Mouse (Mus musculus) 3T3-L1 (cell line): Measurements from ENCODE around the gene Mrgprd.
A peak's percentile ranks its signal among the peaks of the same experiment; 100 is the strongest.

Experiments
- DNase-seq: peaks from one replicate; pipeline ENCODE4 v3.0.0-alpha.2; 2015; ENCODE audit warnings: low read depth, low spot score

Mrgprd gene

DNA sequence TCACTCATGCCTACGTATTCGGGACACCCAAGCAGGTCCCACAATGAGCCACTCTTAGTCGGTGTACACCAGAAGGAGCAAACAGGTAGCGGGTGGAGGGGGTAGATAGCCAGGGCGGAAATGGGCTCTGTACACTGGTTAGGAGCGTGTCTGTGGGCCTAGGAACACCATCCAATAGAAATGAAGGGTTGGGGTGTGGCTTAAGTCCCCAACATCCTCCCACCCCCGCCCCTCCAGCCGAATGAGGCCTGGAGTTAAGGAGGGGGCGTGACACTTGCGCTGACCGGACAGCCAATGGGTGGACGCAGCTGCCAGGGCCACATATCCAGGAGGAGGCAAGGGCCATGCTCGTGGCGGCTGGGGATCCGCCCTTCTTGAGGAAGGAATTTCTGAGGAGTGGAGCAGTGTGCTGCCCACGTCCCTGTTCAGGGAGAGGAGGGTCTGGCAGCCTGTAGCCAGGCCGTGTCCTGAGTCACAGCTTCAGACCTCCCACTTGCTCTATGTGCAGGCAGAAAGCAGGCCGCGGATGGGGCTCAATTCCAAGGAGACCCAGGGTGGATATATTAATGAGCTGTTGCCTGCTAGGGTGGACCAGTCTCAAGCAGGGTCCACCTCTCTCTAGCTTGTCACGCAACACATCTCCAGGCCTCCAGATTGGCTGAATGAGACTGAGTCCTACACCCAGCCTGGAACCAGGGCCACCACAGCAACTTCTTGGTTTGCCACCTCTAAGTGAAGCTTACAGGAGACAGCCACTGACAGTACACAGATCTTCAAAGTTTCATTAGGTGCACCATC, 11.9 kb upstream of the Mrgprd start:
- DNase-seq, result peak; percentile 85

DNA sequence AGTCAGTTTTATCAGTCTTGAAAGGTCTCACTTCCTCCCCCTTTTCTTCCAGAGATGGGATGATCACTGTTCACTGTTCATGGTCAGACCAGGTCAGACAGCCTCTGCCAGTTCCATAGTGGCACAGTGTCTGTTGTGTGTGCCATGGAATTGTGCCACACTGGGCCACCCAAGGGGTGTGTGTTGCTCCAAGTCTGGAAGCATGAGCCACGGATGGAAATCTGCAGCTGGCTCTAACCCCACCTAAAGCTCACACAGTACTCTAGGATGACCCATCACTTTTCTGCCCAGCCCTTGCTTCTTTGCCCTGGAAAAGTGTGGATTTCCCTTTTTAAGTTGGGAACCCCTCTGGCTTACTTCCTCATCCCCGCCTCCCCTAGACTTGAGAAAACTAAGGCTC, 10.5 kb upstream of the Mrgprd start:
- DNase-seq, result no peak

DNA sequence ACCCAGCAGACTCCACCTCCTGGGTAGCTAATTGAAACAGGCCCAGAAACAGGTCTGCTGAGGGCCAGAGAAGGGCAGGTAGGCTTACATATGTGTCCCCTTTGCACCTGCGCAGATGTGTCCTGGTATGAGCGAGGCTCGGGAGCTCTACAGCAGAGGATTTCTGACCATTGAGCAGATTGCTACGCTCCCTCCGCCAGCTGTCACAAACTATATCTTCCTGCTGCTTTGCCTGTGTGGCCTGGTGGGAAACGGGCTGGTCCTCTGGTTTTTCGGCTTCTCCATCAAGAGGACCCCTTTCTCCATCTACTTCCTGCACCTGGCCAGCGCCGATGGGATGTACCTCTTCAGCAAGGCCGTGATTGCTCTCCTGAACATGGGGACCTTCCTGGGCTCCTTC, 7.0 kb upstream of the Mrgprd start:
- no peak for DNase-seq

DNA sequence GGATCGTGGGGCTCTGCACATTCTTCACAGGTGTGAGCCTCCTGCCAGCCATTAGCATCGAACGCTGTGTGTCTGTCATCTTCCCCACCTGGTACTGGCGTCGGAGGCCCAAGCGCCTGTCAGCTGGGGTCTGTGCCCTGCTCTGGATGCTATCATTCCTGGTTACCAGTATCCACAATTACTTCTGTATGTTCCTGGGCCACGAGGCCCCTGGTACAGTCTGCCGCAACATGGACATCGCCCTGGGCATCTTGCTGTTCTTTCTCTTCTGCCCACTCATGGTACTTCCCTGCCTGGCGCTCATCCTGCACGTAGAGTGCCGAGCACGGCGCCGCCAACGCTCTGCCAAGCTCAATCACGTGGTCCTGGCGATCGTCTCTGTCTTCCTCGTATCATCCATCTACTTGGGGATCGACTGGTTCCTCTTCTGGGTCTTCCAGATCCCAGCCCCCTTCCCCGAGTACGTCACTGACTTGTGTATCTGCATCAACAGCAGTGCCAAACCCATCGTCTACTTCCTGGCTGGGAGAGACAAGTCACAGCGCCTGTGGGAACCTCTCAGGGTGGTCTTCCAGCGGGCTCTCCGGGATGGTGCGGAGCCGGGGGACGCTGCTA, 6.5 kb upstream of the Mrgprd start:
- no peak for DNase-seq

DNA sequence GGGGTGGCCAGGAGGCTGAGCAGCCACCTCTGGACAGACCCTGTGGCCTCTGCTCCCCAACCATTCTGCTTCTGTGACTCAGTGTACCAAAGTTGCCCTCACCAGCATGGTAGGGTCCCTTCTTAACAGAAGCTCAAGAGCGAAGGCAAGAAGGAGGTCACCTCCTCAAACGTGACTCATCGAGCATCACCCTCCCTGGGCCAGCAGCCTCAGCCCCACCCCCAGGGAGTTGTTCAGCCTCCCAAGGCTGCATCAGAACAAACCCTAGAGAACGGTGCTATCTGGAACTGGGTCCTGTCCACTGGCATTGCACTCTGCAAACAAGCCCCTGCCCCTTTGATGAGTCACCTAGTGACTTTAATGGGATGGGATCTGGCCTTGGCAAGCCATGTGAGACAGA, 5.8 kb upstream of the Mrgprd start:
- peak; percentile 67 for DNase-seq

DNA sequence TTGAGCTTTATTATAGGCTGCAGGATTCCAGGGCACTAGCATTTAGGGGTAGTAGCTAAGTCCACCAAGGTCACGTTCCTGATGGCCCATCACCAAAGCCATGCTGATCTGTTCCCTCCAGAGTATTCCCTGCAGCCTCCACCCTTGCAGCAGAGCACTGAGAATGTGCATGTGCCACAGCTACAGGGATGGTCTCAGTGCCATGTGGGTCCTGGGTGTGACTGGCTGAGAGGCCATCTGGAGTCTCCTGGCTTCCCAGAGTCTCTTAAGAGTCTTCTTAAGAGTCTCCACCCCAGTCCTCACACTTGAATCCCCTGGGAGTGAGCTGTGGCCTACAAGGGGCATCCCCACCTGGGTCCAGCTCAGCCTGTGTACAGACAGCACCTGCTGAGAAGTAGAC, 4.8 kb upstream of the Mrgprd start:
- no peak for DNase-seq

DNA sequence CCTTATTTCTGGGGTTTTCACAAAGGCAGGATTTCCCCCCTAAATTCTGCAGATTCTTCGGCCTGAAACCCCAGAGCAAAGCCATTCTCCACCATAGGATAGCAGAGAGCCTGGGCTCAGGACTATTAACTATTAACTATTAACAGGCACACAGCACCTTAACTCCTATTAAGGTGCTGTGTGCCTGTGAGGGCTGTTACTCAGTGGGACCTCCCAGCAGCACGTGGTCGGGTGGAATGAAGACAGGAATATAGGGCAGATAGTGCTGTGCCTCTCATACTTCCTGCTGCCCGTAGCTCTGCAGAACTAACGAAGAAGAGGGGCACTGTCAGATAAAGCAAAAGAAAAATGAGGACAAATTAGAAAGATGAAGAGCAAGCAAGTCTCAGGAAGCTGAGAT, 4.1 kb upstream of the Mrgprd start:
- no peak for DNase-seq

DNA sequence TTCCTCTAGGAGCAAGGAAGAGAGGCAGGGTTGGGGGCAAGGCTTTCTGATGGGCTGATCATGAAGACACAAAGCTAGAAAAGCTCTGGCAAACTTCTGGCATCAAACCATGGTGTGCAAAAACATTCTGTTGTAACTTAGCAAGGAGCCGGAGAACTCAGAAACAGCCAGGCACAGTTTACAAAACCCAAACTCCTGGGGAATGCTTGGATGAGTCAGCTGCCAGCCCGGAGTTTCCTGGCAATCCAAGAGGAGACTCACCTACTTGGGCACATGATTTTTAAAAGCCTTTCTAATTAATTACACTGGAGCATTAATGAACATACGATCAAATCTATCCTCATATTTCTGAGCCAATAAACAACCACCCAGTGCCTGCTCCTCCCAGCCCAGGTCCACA, 2.5 kb upstream of the Mrgprd start:
- peak; percentile 61 for DNase-seq

DNA sequence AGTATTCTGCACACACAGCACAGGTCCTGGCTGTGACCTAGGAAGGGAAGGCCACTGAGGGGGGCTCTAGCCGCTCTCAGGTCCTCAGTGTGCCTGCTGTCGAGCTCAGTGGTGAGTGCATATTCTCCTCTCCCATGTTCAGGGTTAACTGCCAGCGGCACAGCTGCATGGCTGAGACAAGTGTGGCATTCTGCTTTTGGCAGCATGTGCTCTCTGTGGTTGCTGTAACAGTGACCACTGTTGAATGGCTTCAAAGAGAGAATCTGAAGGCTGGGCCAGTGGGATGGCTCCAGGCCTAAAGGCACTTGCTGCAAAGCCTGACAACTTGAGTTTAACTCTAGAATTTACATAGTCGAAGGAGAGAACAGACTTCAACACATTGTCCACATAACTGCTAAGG, 2.9 kb downstream of the Mrgprd start:
- peak; percentile 45 for DNase-seq

DNA sequence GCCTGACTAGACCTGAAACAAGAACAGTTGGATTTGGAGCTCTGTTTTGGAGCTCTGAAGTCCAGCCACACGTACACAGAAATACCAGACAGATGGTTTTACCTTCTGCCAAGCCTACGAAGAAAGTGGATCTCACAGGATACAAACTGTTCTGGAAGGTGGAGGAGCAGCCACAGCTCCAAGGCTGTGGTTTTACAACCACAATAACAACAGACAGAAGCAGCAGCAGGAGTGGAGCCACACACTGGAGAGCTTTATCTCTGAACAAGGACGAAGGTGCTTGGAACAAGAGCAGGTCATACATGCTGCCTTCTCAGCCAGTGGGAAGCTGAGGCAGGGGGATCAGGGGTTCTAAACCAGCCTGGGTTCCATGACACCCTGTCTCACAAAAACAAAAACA, 4.8 kb downstream of the Mrgprd start:
- no peak for DNase-seq

DNA sequence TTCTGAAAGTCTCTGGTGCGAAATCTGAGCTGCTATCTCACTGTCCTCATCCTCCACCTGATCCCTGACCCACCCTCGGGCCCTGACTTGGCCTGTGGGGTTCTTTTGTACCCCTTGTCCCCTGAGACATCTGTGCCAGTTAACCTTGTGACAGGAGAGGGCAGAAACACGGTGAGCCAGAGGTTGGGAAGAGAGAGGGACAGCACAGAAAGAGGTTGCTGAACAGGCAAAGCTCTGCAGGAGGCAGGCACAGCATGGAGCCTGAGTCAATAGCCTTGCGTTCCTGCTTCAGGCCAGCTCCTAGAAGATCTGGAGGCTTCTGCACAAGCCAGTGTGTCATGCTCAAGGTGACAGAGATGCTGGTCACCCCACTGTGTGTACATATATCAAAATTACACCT, 9.0 kb downstream of the Mrgprd start:
- DNase-seq, result no peak

DNA sequence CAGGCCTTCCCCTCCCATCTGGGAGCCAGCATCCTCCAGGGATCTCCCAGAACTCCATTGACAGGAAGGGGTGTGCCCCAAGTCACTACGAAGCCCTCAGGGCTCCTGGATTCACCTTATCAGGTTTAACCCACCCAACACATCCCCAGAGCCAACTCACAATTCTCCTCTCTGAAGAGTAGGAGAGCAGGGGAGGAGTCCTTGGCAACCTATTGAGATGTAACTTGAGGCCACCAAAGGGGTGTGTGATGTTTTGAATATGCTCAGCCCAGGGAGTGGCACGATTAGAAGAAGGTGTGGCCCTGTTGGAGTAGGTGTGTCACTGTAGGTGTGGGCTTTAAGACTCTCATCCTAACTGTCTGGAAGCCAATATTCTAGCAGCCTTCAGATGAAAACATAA, 11.1 kb downstream of the Mrgprd start:
- DNase-seq, result no peak

DNA sequence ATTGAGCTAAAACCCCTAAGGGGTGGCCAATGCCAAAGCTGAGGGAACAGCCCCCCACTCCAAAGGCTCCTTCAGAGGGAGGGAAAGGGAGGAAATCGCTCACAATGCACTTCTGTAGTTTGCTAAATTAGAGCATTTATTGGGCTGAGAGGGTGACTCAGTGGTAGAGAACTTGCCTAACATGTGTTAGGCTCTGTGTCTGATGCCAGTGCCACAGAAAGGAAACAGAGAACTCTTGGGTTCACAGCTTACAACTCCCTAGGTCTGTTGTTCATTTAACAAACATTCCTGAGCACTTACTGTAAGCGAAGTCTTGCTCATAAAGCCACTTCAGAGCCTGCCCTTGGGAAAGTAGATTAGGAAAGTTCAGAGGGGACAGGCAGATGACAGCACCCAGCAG, 15.3 kb downstream of the Mrgprd start:
- peak; percentile 92 for DNase-seq

DNA sequence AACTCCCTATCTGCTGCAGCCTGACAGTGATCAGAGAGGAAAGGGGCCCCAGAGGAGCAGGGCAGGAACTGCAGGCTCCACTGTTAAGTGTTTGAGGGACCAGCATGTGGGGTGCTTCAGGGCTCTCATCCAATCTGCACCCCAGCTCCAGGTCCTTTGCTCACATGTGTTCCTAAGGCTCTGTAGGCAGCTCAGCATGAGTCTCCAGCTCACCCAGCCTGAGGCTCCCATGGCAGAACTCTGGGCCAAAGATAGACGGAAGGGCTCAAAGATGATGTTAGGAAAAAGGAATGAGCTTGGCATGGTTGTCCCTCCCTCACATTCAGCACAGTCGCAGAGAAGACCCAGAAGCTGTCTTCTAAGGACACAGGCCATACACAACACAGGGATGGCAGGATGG, 16.0 kb downstream of the Mrgprd start:
- peak; percentile 75 for DNase-seq

DNA sequence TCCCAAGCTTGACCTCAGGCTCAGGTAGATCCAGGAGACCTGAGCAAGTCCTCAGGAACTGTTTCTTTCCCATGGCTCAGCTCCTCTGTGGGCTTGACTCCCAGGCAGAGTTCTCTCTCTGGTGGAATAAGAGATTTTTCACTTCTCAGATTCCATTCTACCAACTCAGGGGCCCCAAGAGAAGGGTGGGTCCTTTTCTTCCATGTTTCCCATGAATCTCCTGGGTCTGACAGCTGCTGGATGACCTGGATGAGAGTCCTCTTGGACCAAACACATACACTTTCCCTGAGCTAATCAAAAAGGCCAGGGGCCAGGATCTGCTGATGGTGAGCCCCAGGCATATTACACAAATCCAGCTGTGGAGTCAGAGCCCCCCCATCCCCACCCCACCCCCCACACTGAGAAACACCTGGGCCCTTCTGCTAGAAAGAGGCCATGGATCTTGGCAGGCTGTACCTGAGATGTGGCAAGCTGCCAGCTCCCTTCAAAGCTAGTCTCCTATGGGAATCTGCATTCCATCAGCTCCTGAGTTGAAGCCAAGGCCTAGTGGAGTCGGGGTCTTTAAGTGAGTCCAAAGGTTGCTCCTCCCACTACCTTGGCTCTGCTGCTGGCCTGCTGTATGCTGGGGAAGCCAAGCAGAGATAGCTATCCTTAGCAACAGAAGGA, 17.9 kb downstream of the Mrgprd start:
- DNase-seq, result peak; percentile 66

DNA sequence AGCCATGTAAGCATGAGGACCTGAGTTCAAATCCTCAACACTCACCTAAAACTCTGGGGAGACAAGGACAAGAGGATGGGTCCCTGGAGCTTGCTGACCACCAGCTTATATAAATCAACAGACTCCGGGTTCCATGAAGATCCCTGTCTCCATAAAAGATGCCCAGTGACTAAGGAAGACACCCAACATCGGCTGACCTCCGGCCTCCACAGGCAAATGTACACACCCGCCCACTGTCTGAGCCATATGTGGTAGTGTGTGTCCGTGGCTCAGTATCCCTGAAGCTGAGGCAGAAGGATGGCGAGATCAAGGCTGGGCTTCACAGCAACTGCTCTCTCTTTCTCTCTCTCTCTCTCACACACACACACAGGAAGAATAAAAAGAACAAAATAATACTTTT, 19.3 kb downstream of the Mrgprd start:
- no peak for DNase-seq

DNA sequence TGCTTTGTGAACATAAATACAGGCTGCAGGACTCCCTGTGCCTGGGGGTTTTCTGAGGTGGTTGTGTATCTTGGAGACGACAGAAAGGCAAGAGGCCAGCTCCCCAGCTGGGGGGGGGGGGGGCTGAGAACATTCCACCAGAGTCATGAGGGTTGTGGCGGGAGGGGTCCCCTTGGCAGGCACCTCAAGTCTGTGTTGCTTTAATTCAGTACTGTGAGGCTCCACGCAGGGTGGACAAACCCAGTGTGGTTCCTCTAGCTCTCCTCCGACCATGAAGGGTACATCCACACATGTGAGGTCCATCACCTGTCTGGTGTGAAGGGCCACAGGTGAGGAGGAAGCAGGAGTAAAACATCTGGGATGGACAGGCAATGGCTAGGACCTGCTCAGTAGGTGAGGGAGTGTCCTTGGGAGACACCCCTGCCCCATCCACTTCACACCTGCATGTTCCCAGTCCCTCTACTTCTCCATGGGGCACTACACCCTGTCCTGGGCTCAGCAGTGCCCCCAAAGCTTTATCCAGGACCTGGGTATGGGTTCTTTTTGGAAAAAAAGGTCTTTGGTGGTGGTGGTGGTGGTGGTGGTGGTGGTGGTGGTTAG, 19.9 kb downstream of the Mrgprd start:
- no peak for DNase-seq

DNA sequence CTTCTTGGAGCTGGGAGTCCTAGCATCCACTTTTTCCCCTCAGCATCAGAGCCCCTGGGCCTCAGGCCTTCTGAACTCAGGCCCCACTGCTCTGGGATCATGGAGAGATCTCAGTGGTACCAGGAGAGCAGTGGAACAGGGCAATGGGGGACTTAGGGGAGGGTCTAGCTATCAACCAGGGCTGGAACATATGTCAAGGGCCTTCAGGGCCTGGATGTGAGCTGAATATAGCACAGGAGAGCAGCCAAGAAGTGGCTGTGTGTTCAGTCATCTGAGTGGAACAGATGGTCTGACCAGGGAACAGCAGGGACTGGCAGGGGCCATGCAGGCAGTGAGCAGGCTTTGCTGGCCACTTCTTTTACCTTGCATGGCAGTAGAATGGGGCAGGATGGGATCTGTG, 20.6 kb downstream of the Mrgprd start:
- DNase-seq, result no peak

DNA sequence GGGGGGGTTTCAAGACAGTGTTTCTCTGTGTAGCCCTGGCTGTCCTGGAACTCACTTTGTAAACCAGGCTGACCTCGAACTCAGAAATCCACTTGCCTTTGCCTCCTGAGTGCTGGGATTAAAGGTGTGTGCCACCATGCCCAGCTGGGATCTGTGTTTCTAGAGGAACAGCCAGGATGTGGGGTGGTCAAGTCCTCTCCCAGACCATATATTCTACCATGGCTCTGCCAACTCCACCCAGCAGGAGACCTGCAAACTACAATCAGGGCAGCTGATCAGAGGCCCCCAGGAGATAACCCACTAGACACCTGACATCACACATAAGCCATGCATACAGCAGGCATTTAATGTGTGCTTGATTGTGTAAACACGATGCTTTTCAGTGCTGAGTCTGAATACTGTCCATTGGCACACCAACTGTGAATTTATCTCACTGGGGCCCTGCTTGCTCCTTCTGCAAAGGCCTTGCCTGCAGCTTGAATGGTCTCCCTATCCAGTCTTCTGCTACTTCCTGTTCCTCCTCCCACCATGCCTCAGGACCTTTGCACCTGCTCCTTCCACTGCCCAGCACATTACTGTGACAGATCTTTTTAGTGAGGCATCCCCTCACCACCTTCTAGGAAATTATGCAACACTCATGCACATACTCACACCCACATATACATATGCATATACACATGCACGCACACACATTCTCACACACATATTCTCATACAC, 21.1 kb downstream of the Mrgprd start:
- DNase-seq, result no peak

DNA sequence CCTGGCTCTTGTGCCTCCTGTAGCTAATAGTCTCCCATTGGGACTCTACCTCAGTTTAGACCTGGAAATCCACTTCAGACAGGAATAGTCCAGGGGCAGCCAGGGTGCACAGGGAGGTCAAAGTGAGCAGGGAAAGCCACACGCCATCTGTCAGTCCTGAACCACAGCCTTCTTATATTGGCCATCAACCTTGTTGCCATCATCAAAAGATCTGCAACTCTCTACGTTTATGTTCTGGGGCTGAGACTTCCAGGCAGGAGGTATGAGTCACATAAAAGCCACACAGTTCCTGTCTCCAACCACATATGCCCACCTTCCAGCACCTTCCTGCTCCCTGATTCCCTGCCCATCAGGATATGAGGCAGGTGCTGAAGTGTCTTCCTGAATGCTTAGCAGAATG, 23.3 kb downstream of the Mrgprd start:
- no peak for DNase-seq

DNA sequence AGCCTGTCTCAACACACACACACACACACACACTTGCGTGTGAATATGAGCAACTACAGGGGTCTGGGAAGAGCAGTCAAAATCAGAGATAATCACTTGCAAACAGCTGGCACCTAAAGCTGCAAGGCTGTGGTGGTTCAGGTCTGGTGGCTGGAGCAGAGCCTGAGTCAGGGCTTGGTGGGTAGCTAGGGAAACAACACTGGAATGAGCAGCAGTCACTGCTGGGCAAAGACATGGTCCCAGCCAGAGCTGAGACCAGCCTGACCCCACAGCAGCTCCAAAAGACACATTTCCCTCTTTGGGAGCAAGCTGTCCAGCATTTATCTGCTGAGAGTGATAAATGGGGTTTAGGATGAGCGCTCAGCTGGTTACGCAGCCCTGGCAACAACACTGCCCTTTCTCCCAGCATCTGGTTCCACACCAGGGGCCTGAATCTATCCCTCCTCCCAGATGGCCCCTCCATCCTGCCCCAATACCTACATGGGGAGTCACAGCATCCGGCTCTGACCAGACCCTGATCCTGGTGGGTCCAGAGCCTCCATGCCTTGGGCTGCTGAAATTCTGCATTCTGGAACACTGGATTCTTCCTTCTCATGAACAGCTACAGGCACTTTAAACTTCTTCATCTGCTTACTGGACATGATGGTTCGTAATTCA, 25.7 kb downstream of the Mrgprd start:
- no peak for DNase-seq
